Mouse (Mus musculus): Measurements from ENCODE around the gene Ddah1. TPM values are rescaled to one million over a fixed set of nuclear protein-coding genes. Genes with fewer than 3 reads are reported as not detected.
A peak's percentile ranks its signal among the peaks of the same experiment; 100 is the strongest.
"Not testable (repeated sequence)": the region's sequence is repeated elsewhere in the genome, so short reads cannot be mapped to it uniquely, and the experiment has no call there.

Gene Ddah1
- polyA plus RNA-seq, 1 experiment from 2014 or later, result 41.9 TPM

DNA sequence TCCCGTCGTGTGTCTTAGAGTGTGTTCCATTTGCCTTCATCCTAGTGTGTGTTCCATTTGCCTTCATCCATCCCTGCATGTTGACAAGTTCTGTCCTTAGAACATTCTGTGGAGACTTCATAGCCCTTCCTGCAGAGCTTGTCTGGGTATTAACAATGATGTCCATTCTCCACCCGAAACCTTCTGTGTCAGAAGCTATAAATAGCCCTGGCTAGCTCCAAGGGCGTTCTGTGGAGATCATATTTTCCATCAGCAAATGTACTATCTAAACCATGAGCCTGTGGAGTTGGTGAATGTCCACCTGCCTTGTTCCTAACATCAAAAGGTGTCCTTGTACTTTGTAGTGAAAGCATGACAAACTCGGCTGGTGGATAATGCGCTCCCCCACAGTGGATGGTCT, 96.8 kb downstream of the Ddah1 start:
- H3K9me3 ChIP-seq, result peaks cover 8% of the 10 kb centered on the region; the same call in 1 of the 2 replicates
- no peak overlapping the region for H3K27ac ChIP-seq
- 93% methylated on average over 6 of the region's 6 CpGs for WGBS
- no peak overlapping the region for H3K4me3 ChIP-seq
- no peak for DNase-seq (ENCODE audit: extremely low spot score, low spot score)
- H3K36me3 ChIP-seq (replicated peaks), result no peaks in the 10 kb centered on the region
- H3K4me1 ChIP-seq, result 0 out of 2 replicates have a peak, but pooled peaks cover 5% of the 10 kb centered on the region
- H3K27me3 ChIP-seq (ENCODE audit: poor library complexity, severe bottlenecking), result no peaks in the 10 kb centered on the region

DNA sequence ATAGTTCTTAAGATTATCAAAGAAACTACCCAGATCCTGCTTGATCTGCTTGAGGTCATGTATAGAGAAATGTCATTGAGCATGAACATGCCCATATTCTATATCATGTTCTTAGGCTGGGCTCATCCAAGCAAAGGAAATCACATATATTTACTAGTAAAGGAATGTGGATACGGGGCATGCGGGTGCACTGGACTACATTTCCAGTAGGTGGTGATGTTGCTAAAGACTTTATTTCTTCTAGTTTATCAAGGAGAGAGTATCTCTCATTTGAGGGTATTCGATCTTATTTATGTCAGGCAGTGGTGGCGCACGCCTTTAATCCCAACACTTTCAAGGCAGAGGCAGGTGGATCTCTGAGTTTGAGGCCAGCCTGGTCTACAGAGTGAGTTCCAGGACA, 99.9 kb downstream of the Ddah1 start:
- Histone ChIP-seq H3K9me3 (peaks cover 8% of the 10 kb centered on the region; the same call in 1 of the 2 replicates), H3K4me3 (no peak overlapping the region), H3K36me3 (replicated peaks) (no peaks in the 10 kb centered on the region), H3K27ac (no peak overlapping the region), H3K4me1 (0 out of 2 replicates have a peak, but pooled peaks cover 5% of the 10 kb centered on the region), H3K27me3 (ENCODE audit: poor library complexity, severe bottlenecking) (no peaks in the 10 kb centered on the region)
- no peak for DNase-seq (ENCODE audit: extremely low spot score, low spot score)
- WGBS, result 89% methylated on average over 5 of the region's 5 CpGs

DNA sequence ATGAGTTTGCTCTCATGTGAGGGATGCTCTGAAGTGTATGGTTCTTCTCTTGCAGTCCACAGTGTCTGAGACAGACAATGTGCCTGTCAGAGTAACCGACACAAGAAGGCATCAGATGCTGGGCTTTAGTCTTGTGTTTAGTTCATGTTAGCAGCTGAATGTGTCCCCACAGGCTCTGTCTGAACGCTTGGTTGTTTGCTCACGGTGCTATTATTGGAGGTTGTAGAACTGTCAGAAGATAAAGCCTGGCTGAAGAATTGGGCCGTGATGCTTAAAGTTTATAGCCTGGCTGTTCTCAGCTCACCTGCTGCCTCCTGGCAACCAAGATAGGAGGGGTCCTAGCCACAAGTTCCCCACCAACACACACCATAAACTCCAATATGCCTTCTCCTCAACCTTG, 104.0 kb downstream of the Ddah1 start:
- WGBS, result 88% methylated on average over 4 of the region's 4 CpGs
- H3K27ac ChIP-seq, result no peak overlapping the region
- no peaks in the 10 kb centered on the region for H3K27me3 ChIP-seq (ENCODE audit: poor library complexity, severe bottlenecking)
- H3K9me3 ChIP-seq, result peaks cover 2% of the 10 kb centered on the region; the same call in 1 of the 2 replicates
- no peaks in the 10 kb centered on the region for H3K4me1 ChIP-seq
- no peaks in the 10 kb centered on the region for H3K36me3 ChIP-seq (replicated peaks)
- H3K4me3 ChIP-seq, result no peak overlapping the region
- DNase-seq (ENCODE audit: extremely low spot score, low spot score), result no peak

DNA sequence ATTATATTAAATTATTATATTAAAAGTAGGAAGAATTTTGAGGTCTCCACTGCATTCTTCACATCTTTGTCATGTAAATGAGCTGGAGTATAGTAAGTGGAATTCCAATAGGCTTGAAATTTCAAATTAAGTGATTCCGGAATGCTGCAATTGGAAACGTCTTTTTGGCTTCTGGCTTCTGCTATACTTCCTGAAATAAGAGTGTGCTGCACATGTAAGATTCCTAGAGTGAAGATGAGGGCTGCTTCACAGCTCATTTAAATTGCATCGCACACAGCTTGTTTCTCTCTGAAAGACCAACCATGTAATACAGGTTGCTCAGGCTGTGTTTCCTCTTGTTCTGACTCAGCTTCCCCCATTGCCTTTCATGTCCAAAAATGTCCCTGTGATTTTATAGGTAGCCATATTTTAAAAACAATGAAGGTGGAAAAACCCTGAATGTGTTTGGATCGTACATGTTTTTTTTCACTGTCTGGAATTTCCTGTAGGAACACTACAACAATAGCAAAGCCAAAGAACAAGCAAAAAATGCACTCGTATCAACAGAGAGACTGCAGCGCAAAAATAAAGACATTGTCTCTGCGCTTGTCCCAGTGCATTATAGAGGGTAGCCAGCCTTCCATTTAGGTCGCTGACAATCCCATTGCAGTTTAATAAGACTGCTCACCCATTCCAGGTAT, 105.7 kb downstream of the Ddah1 start:
- no peaks in the 10 kb centered on the region for H3K4me1 ChIP-seq
- no peak overlapping the region for H3K27ac ChIP-seq
- WGBS, result 88% methylated on average over 8 of the region's 8 CpGs
- no peak for DNase-seq (ENCODE audit: extremely low spot score, low spot score)
- no peaks in the 10 kb centered on the region for H3K9me3 ChIP-seq
- H3K36me3 ChIP-seq (replicated peaks), result no peaks in the 10 kb centered on the region
- H3K4me3 ChIP-seq, result no peak overlapping the region
- H3K27me3 ChIP-seq (ENCODE audit: poor library complexity, severe bottlenecking), result no peaks in the 10 kb centered on the region

DNA sequence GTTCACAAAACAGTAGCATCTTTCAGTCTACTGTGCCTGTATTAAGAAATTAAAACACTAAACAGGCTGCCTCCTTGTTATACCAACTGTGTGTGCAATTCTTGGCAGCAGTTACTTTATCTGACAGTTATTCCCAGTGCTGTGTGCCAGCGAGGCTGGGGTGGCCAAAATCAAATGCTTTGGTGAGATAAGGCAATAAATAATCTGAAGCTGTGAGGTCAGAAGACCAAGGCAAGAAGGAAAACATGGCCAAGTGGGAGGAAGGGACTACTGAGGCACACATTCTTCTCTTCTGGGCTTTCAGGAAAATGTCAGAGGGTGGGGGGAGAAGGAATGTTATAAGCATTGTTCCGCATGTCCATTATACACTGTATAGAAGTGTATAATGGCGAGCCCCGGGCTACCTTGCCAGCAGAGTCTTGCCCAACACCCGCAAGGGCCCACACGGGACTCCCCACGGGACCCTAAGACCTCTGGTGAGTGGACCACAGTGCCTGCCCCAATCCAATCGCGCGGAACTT, 106.3 kb downstream of the Ddah1 start:
- Histone ChIP-seq H3K36me3 (replicated peaks) (no peaks in the 10 kb centered on the region), H3K27ac (no peak overlapping the region), H3K4me1 (no peaks in the 10 kb centered on the region), H3K4me3 (no peak overlapping the region), H3K27me3 (ENCODE audit: poor library complexity, severe bottlenecking) (no peaks in the 10 kb centered on the region), H3K9me3 (no peaks in the 10 kb centered on the region)
- WGBS, result 93% methylated on average over 7 of the region's 10 CpGs
- no peak for DNase-seq (ENCODE audit: extremely low spot score, low spot score)

DNA sequence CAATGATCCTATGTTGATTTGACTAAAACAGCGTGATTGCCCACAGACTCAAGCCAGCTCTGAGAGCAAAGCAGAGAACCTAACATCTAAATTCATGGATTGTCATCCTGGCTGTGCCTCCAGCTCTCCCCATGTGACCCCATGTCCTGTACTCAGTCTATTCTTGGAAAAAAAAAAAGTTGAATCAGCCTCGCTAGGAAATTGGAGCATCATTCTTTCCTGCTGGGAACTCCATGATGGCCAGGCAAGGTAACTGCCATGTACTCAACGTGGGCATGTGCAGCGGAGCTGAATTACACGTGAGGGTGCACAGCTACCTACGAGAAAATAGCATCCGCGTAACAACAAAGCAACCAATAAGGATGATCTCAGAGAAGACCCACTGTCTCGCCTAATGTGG, 114.2 kb downstream of the Ddah1 start:
- 92% methylated on average over 9 of the region's 9 CpGs for WGBS
- H3K9me3 ChIP-seq, result no peaks in the 10 kb centered on the region
- no peaks in the 10 kb centered on the region for H3K27me3 ChIP-seq (ENCODE audit: poor library complexity, severe bottlenecking)
- no peak for DNase-seq (ENCODE audit: extremely low spot score, low spot score)
- H3K4me1 ChIP-seq, result peaks cover 4% of the 10 kb centered on the region; the same call in 1 of the 2 replicates
- H3K27ac ChIP-seq, result no peak overlapping the region
- no peak overlapping the region for H3K4me3 ChIP-seq
- H3K36me3 ChIP-seq (replicated peaks), result no peaks in the 10 kb centered on the region

DNA sequence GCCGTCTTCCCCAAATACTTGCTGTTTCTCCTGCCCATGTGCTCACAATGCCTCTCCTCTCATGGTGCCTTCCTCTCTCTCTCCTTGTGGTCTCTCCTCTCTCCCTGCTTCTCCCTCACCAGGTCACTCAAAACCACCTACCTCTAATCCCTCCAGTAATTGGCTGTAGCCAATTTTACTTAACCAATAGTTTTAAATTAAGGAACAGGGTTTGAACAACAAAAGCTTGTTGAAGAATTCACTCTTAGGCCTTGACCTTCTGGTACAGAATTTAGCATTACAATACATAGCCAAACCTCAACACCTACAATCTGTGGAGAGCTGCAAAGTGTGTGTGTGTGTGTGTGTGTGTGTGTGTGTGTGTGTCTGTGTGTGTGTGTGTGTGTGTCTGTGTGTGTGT, 114.8 kb downstream of the Ddah1 start:
- Histone ChIP-seq H3K27me3 (ENCODE audit: poor library complexity, severe bottlenecking) (no peaks in the 10 kb centered on the region), H3K4me1 (peaks cover 4% of the 10 kb centered on the region; the same call in 1 of the 2 replicates), H3K4me3 (no peak overlapping the region), H3K36me3 (replicated peaks) (no peaks in the 10 kb centered on the region), H3K9me3 (no peaks in the 10 kb centered on the region), H3K27ac (no peak overlapping the region)
- 83% methylated on average over 1 of the region's 1 CpGs for WGBS
- DNase-seq (ENCODE audit: extremely low spot score, low spot score), result no peak

DNA sequence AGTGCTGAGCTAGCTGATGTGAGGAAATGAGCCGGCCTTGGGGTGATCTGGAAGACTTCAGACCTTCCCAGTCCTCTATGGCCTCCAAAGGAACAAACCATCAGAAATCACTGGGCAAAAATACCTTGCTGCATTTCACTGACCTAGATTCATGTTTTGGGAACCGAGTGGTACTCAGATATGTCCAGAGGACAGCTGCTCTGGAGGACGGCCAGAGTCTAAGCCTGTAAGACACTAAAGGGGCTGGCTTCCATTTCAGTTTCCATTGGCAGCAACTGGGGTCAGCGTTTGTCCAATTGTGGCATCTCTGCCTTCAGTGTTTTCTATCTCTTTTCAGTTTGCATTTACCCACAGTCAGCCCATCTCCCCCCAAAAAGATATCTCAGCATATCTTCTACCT, 115.7 kb downstream of the Ddah1 start:
- H3K27ac ChIP-seq, result no peak overlapping the region
- no peaks in the 10 kb centered on the region for H3K9me3 ChIP-seq
- no peak for DNase-seq (ENCODE audit: extremely low spot score, low spot score)
- H3K27me3 ChIP-seq (ENCODE audit: poor library complexity, severe bottlenecking), result no peaks in the 10 kb centered on the region
- H3K4me3 ChIP-seq, result no peak overlapping the region
- no peaks in the 10 kb centered on the region for H3K36me3 ChIP-seq (replicated peaks)
- WGBS, result 89% methylated on average over 4 of the region's 4 CpGs
- H3K4me1 ChIP-seq, result peaks cover 4% of the 10 kb centered on the region; the same call in 1 of the 2 replicates

DNA sequence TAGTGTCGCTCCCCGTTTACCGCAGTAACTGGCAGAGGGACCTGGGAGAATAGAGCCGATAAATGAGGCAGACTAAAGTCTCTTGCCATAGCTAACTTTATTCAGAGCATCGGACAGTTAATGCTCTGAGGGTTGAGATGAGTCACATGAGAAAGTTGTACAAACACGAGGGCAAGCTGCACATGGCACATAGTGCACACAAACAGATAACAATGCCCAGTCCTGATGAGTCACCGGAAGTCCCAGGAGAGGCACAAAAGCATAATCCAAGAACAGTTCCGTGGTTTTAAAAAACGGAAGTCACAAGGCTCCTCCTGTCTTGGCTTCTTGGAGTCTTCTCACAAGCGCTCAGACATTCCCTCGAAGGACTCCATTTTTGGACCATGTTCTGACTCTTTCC, 117.6 kb downstream of the Ddah1 start:
- DNase-seq (ENCODE audit: extremely low spot score, low spot score), result no peak
- Histone ChIP-seq H3K27me3 (ENCODE audit: poor library complexity, severe bottlenecking) (no peaks in the 10 kb centered on the region), H3K9me3 (no peaks in the 10 kb centered on the region), H3K27ac (no peak overlapping the region), H3K4me1 (peaks cover 4% of the 10 kb centered on the region; the same call in 1 of the 2 replicates), H3K4me3 (no peak overlapping the region), H3K36me3 (replicated peaks) (no peaks in the 10 kb centered on the region)
- WGBS, result 94% methylated on average over 11 of the region's 11 CpGs

DNA sequence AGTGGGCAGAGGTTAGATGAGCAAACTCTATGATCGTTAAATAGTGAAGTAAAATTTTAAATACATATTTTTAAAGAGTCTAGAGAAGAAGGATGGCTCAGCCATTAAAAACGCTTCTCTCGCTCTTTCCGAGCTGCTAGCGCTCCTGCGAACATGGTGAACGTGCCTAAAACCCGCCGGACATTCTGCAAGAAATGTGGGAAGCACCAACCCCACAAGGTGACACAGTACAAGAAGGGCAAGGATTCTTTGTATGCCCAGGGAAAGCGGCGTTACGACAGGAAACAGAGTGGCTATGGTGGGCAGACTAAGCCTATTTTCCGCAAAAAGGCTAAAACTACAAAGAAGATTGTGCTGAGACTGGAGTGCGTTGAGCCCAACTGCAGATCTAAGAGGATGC, 120.4 kb downstream of the Ddah1 start:
- H3K4me3 ChIP-seq; H3K9me3 ChIP-seq; H3K27me3 ChIP-seq (ENCODE audit: poor library complexity, severe bottlenecking); H3K36me3 ChIP-seq (replicated peaks); DNase-seq (ENCODE audit: extremely low spot score, low spot score); H3K27ac ChIP-seq: not testable (repeated sequence)
- WGBS, result 88% methylated on average over 14 of the region's 14 CpGs
- H3K4me1 ChIP-seq, result peaks cover 21% of the 10 kb centered on the region

DNA sequence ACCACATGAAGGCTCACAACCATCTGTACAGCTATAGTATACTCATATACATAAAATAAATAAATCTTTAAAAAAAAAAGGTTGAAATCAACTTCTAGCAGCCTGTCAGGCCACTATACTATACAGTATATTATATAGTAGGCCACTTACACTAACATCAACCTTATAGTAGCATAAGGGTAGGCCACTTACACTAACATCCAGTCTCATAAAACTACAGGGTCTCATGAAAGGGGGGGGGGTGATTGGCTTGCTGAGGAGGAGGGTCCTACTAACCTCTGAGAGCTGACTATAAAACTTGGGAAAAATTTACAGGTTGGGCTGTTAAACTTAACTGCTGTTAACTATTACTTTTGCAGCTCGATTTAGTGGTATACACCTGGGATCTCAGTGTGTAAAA, 121.9 kb downstream of the Ddah1 start:
- H3K27me3 ChIP-seq (ENCODE audit: poor library complexity, severe bottlenecking), result no peaks in the 10 kb centered on the region
- no peak for DNase-seq (ENCODE audit: extremely low spot score, low spot score)
- H3K4me1 ChIP-seq, result peaks cover 23% of the 10 kb centered on the region
- no peaks in the 10 kb centered on the region for H3K9me3 ChIP-seq
- 88% methylated on average over 1 of the region's 1 CpGs for WGBS
- H3K27ac ChIP-seq, result no peak overlapping the region
- no peak overlapping the region for H3K4me3 ChIP-seq
- no peaks in the 10 kb centered on the region for H3K36me3 ChIP-seq (replicated peaks)

DNA sequence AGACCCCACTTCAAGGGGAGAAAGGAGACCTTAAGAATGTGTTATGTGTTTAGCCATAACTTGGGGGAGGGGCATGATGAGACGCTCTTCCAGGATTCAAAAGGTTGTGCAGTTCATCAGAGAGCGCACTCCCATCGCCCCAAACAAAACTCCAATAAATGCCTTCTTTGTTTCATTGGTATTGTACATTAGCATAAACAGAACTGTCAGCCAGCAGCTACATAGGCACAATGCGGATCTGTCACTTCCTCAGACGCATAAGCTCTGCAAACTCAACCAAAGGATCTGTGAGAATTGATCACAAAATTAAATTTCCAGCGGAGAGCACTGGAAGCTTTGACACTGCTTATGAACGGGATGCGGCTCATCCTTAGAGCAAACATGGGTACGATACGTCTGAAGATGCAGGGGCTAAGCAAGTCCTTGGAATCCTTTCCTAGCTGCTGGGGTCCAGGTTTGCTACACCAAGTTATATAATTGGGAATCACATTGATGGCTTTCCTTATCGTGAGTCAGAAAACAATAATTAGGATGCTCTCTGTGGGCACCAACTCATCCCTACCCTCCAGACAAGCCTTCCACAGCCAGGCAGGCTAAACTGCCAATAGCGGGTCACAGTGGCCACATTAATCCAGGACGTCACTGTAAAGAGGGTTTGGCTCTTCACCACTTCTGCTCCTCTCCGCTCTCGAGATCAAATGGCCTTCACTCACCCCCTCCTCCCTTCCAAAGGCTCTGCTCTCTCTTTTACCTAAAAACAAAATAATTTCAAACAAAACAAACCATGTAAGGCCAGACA, 123.8 kb downstream of the Ddah1 start:
- 89% methylated on average over 15 of the region's 15 CpGs for WGBS
- Histone ChIP-seq H3K4me3 (no peak overlapping the region), H3K36me3 (replicated peaks) (no peaks in the 10 kb centered on the region), H3K9me3 (no peaks in the 10 kb centered on the region), H3K27me3 (ENCODE audit: poor library complexity, severe bottlenecking) (no peaks in the 10 kb centered on the region), H3K27ac (no peak overlapping the region), H3K4me1 (peaks cover 36% of the 10 kb centered on the region)
- no peak for DNase-seq (ENCODE audit: extremely low spot score, low spot score)

DNA sequence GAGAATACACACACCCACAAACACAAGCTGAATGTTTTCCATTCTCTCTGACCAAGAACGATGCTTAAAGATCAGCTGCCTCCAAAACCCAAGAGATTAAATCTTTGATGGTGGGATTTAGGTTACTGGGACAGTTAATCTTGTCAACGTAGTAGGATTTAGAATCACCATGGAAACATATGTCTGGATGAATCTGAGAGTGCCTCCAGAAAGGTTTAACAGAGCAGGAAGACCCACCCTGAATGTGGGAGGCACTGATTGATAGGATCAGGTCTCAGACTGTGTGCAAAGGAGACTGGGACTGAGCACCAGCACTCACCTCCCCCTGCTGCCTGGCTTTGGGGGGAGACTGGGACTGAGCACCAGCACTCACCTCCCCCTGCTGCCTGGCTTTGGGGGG, 124.8 kb downstream of the Ddah1 start:
- H3K36me3 ChIP-seq (replicated peaks), result no peaks in the 10 kb centered on the region
- peaks cover 36% of the 10 kb centered on the region for H3K4me1 ChIP-seq
- no peaks in the 10 kb centered on the region for H3K9me3 ChIP-seq
- no peak overlapping the region for H3K4me3 ChIP-seq
- no peak for DNase-seq (ENCODE audit: extremely low spot score, low spot score)
- H3K27ac ChIP-seq, result peak overlapping the region; percentile 11; the same call in 1 of the 2 replicates
- no peaks in the 10 kb centered on the region for H3K27me3 ChIP-seq (ENCODE audit: poor library complexity, severe bottlenecking)
- 45% methylated on average over 2 of the region's 2 CpGs for WGBS
